Mouse (Mus musculus) left cerebral cortex, postnatal 25 days (tissue): ENCODE measurements at regions not wholly inside any gene's neighbourhood (a gene's known extent, or its start where the extent isn't known, plus 50 kb on each side); places are given as distances from the start of the nearest gene placed in this dataset.
A peak's percentile ranks its signal among the peaks of the same experiment; 100 is the strongest.

Experiments used
- DNase-seq, 2 experiments: peaks; one replicate each; pipeline ENCODE4 v3.0.0; 2022; ENCODE audit warnings: low spot score in 2 of 2, mixed read lengths in 1 of 2
- intact Hi-C: fragments of 180-260 bp; cut with DNase I; formaldehyde crosslinking; loops from one replicate; pipeline ENCODE4 v1.15.1; 2025

DNA sequence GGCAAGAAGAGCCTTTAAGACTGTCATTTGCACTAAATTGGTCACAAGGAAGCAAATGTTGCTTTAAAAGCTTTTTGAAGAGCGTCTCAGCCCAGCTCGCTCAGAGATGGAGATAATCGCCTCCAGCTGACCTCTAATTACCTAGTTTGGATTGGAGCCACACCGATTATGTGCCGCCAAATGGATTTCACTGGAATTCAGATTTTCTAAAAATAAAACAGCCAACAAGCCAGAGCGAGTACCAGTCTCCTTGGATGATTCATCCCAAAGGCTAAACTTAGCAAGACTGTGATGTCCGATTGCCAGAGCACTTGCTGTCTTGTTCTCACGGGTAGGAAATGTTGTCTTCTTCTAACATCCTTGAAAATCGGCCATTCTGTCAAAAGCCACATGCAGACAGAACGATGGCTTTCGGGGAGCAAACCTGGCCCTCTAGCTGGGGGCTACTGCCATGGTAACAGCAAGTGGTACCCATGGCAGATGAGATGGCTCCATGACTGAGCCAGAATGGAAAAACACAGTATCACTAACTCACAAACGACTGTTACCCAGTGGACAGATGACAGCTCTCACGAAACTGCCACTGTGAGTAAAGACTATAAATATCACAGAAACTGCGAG is 676.1 kb downstream of the Epm2a start:
- intact Hi-C loops = loop anchor here (10.0 kb wide), 1 partner anchor 406 kb away; no protein-coding TSS in a partner anchor
- DNase-seq = peak; percentile 64 to 91

DNA sequence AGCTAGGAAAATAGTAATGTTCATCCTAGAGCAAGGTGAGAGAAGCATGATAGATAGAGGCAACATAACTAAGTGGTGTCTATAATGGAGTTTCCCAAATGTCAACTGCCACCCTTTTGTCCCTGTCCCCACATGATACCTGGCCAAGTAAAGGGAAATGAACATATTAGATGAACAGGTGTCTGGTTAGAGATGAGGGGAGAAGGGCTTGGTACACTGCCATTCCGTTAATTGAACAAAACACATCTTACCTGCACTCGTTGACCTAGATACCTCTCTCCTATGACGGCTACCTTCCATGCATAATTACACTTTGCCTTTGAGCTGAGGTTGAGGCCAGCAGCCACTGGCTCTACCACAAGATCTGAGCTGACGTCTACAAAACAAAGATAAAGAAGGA is 677.4 kb downstream of the Epm2a start:
- intact Hi-C loops = no loop called here
- no peak for DNase-seq

DNA sequence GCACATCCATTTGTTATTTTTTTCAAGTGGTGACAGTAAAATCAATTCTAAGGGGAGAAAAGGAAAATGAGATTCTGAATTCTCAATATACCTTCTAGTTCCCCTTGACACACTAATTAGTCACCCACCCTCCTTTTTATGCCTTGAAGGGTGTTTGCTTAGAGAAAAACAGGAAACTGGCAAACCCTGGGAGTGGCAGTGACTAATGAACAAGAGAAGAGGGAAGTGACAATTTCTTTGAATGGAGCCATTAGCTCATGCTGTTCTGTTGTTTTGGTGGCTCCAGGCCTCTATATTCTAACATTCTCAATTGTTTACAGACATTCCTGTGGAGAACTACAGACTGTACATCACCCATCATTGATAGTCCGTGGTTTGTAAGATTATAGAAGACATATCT is 692.0 kb downstream of the Epm2a start:
- intact Hi-C loops = no loop called here
- DNase-seq = no peak

DNA sequence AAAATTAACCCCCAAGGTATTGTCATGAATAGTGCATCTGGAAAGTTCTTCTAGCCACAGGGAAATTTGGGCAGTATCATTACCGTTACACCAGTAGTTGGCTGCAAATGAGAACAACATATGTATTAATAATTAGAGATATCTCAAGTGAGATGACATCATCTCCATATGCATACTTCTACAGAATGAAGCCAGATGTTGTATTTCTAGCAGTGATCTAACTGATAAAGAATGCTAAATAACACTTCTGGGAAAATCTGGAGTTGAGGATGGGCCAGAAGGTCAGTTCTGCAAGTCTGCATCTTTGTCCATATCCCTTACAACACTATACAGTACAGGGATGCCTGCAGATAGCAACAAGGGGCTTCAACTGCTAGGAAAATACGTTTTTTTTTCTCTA is 702.7 kb downstream of the Epm2a start:
- DNase-seq = no peak
- intact Hi-C loops = no loop called here

DNA sequence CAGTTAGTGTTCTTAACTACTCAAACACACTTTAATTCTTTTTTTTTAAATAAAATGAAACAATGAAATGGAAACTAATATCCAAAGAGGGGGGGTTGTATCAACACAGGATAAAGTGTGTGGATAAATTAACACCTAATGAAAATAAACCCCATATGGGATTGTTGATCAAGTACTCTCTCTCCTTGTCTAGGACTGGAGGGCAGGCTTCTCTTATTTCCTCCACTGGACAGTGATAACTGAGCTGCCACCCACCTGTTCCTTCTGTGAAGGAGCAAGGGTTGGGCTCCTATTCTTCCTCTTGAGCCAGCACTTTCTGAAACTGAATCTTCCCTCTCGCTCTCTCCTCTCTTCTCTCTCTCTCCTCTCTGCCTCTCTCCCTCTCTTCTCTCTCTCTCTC is 716.5 kb downstream of the Epm2a start:
- intact Hi-C loops = no loop called here
- no peak for DNase-seq

DNA sequence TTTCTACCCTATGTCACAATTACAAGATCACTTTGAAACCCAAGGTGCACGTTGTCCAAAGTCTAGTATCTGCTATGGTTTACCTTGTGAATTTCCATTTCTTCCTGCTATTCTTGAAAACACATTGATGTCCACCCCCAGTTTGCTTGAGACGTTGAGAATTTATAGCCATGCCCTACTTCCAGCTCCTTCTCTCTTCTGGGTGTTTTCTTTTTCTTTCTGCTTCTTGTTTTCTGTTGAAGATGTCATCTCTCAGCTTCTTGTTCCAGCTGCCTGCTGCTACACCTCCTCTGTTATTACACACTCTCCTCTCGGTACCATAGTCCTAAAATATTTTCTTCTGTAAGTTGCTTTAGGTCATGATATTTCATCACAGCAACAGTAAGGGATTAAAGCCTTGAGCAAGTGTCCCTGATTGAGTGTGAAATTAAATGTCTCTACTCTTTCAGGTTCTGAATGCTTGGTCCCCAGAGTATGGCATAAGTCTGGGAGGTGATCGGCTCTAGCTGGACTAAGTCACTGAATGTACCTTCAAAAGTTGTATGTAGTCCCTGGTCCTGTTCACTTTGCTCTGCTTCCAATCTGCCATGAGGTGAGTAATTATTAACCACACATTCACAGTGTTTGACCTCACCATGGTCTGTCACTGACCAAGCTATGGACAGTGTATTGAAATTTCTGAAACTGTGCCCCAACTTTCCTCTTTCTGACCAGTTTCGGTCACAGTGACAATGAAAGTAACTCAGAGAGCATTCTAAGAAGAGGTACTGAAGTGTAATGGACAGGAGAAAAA is 718.1 kb downstream of the Epm2a start:
- intact Hi-C loops = no loop called here
- peak in 1 of 2 experiments; percentile 57 for DNase-seq

DNA sequence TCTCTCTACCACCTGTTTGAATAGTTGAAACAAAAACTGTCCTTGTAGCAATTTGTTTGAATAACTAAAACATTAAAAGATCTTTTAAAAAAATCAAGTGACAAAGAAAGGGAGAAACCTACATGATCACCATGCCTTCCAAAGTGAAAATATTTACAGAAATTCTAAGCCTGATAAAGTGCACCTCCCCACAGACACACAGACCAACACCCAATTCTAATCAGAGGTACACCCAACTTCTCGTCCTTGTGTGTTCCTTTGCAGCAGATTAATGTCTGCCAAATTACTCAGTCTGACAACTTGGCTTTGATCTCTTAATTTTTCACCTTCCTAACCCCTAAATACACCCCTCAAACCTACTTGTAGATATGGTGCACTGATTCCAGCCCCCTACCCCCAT is 719.1 kb downstream of the Epm2a start:
- intact Hi-C loops = no loop called here
- DNase-seq = no peak

DNA sequence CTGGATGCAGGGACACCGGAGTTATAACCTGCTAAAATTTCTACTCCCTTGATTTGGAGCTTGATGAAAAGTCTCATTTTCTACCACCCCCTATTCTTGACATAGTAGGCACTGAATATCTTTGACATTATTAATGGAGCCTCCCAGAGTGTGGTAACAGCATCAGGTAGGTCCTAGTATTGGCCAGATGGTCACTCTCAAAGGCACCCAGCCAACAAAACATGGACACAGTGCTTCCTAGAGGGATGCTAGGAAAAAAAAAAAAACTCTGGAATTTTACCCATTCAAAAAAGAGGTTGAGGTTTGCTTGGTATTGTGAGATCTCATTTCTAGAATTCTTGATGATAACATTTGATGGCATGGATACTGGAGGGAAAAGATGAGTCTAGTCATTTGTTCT is 740.8 kb downstream of the Epm2a start:
- intact Hi-C loops = no loop called here
- no peak for DNase-seq

DNA sequence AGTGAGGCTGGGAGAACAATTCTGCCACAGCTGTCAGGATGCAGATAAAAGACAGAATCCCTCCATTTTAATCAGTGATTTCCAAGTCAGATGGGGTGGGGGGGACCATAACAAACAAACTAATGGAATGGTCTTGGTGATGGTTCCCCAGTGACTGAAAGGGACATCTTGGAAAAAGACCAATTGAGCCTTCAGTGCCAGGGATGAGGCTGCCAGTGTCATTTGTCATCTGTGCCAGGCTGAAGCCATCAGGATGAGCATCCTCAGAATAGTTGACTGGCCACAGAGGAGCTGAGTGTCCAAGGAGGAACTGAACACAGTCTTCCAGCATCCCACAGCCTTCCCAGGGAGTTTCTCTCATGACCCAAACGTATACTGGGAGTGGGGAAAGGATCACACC is 749.3 kb downstream of the Epm2a start:
- no peak for DNase-seq
- intact Hi-C loops = no loop called here

DNA sequence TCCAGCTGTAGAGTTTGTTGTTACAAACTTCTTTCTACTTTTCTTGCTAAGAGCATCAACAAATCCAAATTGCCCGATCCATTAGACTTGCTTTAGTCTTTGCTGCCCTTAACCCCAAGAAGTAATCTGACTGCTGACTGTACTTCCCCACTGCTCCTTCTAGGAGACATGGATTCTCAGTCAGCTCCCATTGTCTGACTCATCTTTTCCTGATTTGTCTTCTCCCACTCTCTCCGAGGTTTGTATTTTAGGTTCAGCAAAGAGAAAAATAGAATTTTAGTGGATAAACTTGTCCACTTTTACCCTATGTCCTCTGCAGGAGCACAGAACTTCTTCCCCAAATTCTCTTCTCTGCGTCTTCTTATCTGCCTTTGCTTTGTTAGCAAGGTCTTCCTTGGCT is 753.5 kb downstream of the Epm2a start:
- intact Hi-C loops = no loop called here
- peak in 1 of 2 experiments; percentile 51 for DNase-seq

DNA sequence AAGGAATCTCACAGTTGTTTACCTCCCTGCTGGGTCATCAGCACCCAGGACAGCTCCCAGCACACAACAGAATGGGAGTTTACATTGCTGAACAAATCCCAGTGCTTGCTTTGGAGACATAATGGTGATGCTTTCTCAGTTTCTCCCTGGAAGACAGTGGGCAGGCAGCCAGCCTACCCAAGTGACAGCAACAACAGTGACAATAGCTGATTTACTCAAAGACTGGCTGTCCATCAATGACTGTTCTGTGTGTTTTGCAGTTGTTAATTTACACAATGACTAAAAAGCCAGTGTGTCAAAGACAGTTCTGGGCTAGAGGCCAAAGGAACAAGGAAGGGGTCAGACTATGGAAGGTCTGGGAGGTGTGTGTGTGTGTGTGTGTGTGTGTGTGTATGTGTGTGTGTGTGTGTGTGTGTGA is 762.2 kb downstream of the Utrn start:
- peak; percentile 7 to 18 for DNase-seq
- intact Hi-C loops = no loop called here

DNA sequence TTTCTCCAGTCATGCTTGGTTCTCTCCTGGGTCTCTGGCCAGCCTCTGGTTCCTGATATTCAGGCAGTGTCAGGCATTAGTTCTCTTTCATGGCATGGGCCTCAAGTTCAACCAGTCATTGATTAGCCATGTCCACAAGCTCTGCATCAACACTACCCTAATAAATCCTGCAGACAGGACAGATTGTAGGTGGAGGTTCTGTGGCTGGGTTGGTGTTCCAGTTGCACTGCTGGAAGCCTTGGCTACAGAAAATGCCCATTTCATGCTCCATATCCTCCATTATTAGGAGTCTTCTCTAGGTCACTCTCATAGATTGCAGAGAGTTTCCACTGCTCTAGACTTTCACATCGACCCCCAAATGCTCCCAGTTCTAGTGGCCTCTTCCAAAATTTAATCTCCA is 757.4 kb downstream of the Utrn start:
- intact Hi-C loops = no loop called here
- DNase-seq = no peak

DNA sequence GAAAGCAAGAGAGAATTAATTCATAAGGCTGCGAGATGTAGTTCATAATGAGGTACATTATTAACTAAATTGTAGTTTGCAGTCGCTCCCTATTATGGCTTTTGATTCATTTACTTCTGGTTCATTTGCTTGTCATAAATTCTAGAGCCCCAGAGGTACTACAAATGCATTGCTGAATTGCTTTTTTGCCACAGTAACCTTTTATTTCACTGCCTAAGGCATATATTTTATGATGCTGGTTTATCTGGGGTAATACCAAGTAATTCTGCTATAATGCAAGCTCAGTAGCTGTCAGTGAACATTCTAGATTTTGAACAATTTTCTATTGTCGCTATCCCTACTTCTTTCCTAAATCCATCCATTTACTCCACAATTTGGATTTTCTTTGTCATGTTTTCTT is 753.4 kb downstream of the Utrn start:
- intact Hi-C loops = no loop called here
- DNase-seq = no peak

DNA sequence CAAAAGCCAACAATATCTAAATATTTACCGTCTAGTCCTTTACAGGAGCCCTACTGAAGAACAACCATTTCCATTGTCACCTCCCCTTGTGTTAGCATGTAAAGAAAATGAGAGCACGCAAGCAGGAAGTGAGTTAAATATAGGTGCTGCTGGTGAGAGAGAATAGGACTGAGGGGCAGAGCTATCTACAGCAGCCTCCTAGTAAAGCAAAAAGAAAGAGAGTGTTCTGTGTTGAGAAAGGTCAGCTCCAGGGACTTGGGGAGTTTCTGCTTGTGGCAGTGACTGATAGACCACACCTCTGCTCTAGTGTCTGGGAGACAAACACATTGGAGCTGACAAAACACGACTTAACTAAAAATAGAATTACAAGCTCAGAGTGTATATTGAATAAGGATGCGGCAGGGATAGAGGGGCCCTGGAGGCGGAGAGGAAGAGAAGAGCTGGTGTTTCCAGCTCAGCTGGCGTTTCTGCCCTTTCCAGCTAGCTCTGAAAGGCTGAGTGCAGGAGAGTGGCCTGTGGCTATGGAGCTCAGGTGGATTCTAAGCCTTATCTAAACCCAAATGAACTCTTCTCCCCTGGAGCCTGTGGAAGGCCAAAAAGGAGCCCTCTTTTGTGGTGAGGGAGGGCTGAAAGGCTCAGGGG is 752.4 kb downstream of the Utrn start:
- intact Hi-C loops = no loop called here
- peak; percentile 15 to 67 for DNase-seq

DNA sequence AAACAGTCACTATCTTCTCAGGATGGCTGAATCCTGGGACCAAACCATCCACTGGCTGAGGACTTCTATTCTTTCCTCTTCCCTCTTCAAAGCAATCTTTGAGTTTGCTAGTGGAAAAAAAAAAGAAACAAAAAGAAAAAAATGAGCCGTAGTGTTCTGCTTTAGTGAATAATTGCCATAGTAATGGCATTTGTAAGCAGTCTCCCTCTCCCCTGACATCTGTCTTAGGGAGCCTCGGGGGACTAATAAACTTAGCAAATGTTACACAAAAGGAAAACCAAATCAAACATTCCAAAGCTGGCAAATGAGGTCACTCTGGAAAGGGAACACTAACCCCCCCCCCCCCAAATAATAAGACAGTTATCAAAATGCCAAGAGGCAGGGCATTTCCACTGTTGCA is 744.9 kb downstream of the Utrn start:
- intact Hi-C loops = no loop called here
- DNase-seq = no peak

DNA sequence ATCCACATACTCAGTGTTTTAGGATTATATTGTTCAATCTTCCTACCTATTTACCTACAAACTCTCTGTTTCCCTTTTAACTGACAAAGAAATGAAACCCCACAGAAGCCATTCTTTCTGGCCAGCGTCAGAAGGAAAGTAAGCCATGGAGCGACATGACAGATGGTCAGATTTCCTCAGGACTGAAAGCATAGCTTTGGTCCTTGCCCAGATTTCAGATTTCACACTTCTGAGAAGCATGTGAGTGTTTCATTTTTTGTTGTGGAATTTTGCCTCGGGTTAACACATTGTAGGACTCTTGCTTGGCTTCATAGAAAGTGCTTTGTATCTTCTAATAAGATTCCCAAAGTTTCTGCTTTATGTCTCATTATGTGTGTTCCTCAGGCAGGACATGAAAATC is 739.7 kb downstream of the Utrn start:
- intact Hi-C loops = no loop called here
- peak in 1 of 2 experiments; percentile 49 for DNase-seq

DNA sequence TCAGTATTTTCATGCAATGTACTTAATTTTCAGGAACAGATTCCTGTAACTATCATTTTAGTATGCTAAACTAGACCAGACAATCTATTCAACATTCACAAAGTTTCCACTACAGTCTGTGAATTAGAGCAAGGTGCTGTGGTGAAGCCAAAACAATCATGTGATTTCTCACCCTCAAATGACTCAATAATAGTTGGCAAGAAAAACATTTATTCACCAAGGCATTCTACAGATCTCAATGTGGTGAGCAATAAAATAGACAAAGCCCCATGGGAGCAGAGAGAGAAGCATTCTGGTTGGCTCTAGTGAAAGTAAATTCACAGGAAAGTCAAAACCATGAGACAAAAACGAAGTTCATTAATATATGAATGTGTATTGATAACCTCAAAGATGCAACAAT is 724.5 kb downstream of the Utrn start:
- no peak for DNase-seq
- intact Hi-C loops = no loop called here

DNA sequence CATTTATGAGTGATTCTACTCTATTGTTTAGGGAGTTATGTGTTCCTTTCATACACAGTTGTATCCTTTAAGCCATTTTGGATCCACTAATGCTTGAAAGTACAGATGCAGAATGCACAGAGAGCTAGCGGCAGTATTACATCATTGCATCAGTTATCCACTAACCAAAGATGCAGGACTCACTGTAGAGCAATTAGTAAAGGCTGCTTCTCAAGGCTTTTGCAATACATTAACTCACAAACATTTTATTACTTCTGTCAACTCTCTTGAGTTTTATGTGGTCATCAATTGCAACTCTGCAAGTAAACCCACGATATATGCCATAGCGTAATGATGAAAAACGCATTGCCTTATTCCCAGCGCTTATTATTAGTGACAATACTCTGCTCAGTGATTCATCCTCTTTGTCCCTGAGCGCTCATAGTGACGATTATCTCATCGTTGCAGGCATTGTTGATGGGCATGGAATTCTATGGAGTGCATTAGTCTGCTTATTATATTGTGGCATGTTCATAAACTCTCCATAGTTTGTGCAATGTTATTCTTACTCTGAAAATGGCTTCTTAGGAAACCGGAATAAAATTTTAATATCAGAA is 722.1 kb downstream of the Utrn start:
- DNase-seq = no peak

DNA sequence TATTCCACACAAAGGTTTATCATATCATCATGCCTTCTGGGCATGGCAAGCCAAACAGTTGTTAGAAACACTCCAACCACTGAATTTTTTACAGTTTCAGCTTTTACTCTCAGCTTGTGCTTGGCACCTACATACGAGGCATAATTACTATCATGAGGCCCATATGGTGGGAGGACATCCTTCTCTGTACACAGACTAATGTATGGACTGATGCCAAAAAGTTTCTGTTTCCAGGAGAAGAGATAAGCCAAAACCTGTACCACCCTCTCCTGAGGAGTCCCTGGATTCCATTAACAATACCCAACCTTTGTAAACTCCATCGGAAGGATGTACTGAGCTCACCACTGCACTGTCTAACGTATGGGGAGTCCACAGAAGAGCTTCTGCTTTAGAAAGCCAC is 698.9 kb downstream of the Utrn start:
- DNase-seq = no peak
- intact Hi-C loops = no loop called here

More for the DNA sequence above, 722.1 kb downstream of the Utrn start:
- intact Hi-C loops = no loop called here

DNA sequence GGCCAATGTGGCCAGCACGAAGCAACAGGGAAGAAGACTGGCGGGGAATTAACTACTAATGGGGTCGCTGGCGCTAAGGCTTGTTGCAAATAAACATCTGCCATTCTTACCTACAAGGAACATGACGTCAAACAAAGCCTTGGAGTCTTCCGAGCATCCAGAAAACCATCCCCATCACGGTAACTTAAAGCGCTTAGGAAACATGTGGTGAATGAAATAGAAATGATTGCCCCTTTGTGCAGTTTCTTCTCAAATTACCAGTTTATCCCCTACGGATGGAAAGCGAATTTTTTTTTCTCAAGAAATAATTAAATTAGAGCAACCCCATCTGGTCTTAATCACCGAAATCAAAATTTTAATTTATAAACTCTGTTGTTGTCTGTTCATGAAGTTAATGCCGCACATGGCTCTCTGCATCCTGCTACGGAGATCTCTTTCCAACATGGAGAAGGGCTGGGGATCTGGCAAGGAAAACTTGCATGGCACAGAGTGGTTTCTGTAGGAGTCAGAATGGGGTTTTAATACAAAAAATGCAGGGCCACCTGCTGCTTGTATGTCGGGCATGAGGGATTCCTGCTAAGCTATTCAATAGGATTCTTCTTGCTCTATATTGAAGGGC is 694.9 kb downstream of the Utrn start:
- no peak for DNase-seq
- intact Hi-C loops = no loop called here
